ENCODE assay signal across 11 mouse cellular contexts in genomic region chr19:57138045-57138444, GRCm38 (mm10).
DNase-seq lines count a peak whose midpoint lies in the region; ATAC-seq and TF ChIP-seq lines count a peak whose summit lies in the region.
"Had no signal": no experiment of that assay in that cellular context is flagged by ENCODE, and none has a peak within 500 bp of the region (broad histone marks: within the 10 kb centered on the region; RNA-seq: fewer than 3 reads in every experiment).

No protein-coding gene starts in this region.

- no peaks in the 10 kb centered on the region for H3K9me3 ChIP-seq in forebrain, embryonic 14.5 days (replicated peaks; ENCODE audit: control insufficient read depth, low read length)
- H3K9me3 ChIP-seq in forebrain, embryonic 12.5 days = no peaks in the 10 kb centered on the region
- no peaks in the 10 kb centered on the region for H3K9me3 ChIP-seq in ES-E14 (ENCODE audit: control insufficient read depth, insufficient read depth, low read depth, low read length)

- H3K27ac ChIP-seq in forebrain, embryonic 14.5 days (ENCODE audit: low read depth, low read length) = no peak overlapping the region
- H3K27ac ChIP-seq in forebrain, embryonic 12.5 days = no peak overlapping the region
- no peak overlapping the region for H3K27ac ChIP-seq in liver, adult 2 months (replicated peaks; ENCODE audit: insufficient read depth, low read depth, low read length)
- H3K27ac ChIP-seq in ES-E14 (ENCODE audit: insufficient read depth, low read depth, low read length, poor library complexity, severe bottlenecking) = no peak overlapping the region
- 0 out of 2 replicates have a peak overlapping the region, but pooled peaks have one; percentile 12 for H3K27ac ChIP-seq in cortical plate, adult 2 months (ENCODE audit: insufficient read depth, low read length)

- H3K79me2 ChIP-seq in liver, adult 2 months (ENCODE audit: control insufficient read depth, insufficient read depth, low read length) = no peaks in the 10 kb centered on the region

- TF ChIP-seq CTCF in liver, adult 2 months (IDR thresholded peaks at IDR 0.05; ENCODE audit: low read depth, low read length) = no peak
- TF ChIP-seq CTCF in cortical plate, adult 2 months (IDR thresholded peaks at IDR 0.05; ENCODE audit: extremely low read depth, insufficient read depth, low read length) = peak; percentile 10; the same call in 1 of the 2 replicates

- H3K4me3 ChIP-seq in forebrain, embryonic 14.5 days (ENCODE audit: low read depth, low read length) = no peak overlapping the region
- no peak overlapping the region for H3K4me3 ChIP-seq in forebrain, embryonic 12.5 days (replicated peaks)
- no peak overlapping the region for H3K4me3 ChIP-seq in liver, adult 2 months (ENCODE audit: insufficient read depth, low read depth, low read length)
- no peak overlapping the region for H3K4me3 ChIP-seq in ES-E14 (ENCODE audit: insufficient read depth in 1 of 2, low read depth in 1 of 2, low read length in 2 of 2, poor library complexity in 1 of 2, severe bottlenecking in 1 of 2)
- H3K4me3 ChIP-seq in cortical plate, adult 2 months (ENCODE audit: insufficient read depth, low read length) = no peak overlapping the region

- H3K9ac ChIP-seq in forebrain, embryonic 14.5 days (ENCODE audit: low read length) = no peak overlapping the region
- H3K9ac ChIP-seq in forebrain, embryonic 12.5 days = no peak overlapping the region
- no peak overlapping the region for H3K9ac ChIP-seq in liver, adult 2 months (ENCODE audit: low read depth, low read length)
- H3K9ac ChIP-seq in ES-E14 (ENCODE audit: insufficient read depth, low read depth, low read length, poor library complexity, severe bottlenecking) = no peak overlapping the region

- no peaks in the 10 kb centered on the region for H3K36me3 ChIP-seq in forebrain, embryonic 14.5 days (ENCODE audit: control insufficient read depth, insufficient read depth, low read length)
- no peaks in the 10 kb centered on the region for H3K36me3 ChIP-seq in forebrain, embryonic 12.5 days (replicated peaks)
- no peaks in the 10 kb centered on the region for H3K36me3 ChIP-seq in liver, adult 2 months (ENCODE audit: control insufficient read depth, insufficient read depth, low read length)
- no peaks in the 10 kb centered on the region for H3K36me3 ChIP-seq in ES-E14 (ENCODE audit: control insufficient read depth, insufficient read depth, low read length, poor library complexity, severe bottlenecking)

- TF ChIP-seq POLR2A in liver, adult 2 months (IDR thresholded peaks at IDR 0.05; ENCODE audit: extremely low read depth, insufficient read depth, low read length) = no peak
- no peak for TF ChIP-seq POLR2A in cortical plate, adult 2 months (IDR thresholded peaks at IDR 0.05; ENCODE audit: extremely low read depth, insufficient read depth, low read length)

- no peaks in the 10 kb centered on the region for H3K27me3 ChIP-seq in forebrain, embryonic 14.5 days (replicated peaks; ENCODE audit: control insufficient read depth, insufficient read depth, low read length)
- H3K27me3 ChIP-seq in forebrain, embryonic 12.5 days = peaks cover 4% of the 10 kb centered on the region; the same call in 1 of the 2 replicates
- H3K27me3 ChIP-seq in liver, adult 2 months (ENCODE audit: control insufficient read depth, insufficient read depth, low read length) = no peaks in the 10 kb centered on the region

- H3K4me2 ChIP-seq in forebrain, embryonic 14.5 days (ENCODE audit: low read length) = no peak overlapping the region
- H3K4me2 ChIP-seq in forebrain, embryonic 12.5 days = no peak overlapping the region

- peak; percentile 78 for DNase-seq in forebrain, embryonic 14.5 days (ENCODE audit: low spot score)
- peak; percentile 33 for DNase-seq in liver, adult 2 months (ENCODE audit: extremely low read depth, low read depth, low spot score)
- DNase-seq in liver (no peak), ES-E14 (ENCODE audit: low read depth, low spot score) (no peak)
- no peak for DNase-seq in thymus, postnatal 10 days (ENCODE audit: low spot score in 2 of 2)
- DNase-seq in testis, postnatal 10 days (ENCODE audit: low spot score) = no peak
- DNase-seq: adrenal gland, adult 8-10 months; cerebellum, adult 9-10 months; right cerebral cortex, adult 18-20 months had no signal

- in situ Hi-C loops in ES-E14 (cut with MboI; ENCODE audit: low sequenced_read_pairs in 2 of 2, unreplicated experiment in 2 of 2) = no loop called here

- ATAC-seq in forebrain, embryonic 14.5 days = peak; percentile 52; the same call in 1 of the 2 replicates
- ATAC-seq in forebrain, embryonic 12.5 days (ENCODE audit: low FRiP score) = no peak

- peaks cover 8% of the 10 kb centered on the region; the same call in 1 of the 2 replicates for H3K4me1 ChIP-seq in forebrain, embryonic 14.5 days (ENCODE audit: control insufficient read depth, insufficient read depth, low read length)
- H3K4me1 ChIP-seq in forebrain, embryonic 12.5 days = peaks cover 14% of the 10 kb centered on the region
- H3K4me1 ChIP-seq in liver, adult 2 months (ENCODE audit: control insufficient read depth, insufficient read depth, low read length) = no peaks in the 10 kb centered on the region
- peaks cover 0 to 14% of the 10 kb centered on the region in 2 experiments; a peak in 2 of 4 replicates for H3K4me1 ChIP-seq in ES-E14 (ENCODE audit: control insufficient read depth in 2 of 2, insufficient read depth in 2 of 2, low read length in 2 of 2, poor library complexity in 1 of 2)
- H3K4me1 ChIP-seq in cortical plate, adult 2 months (ENCODE audit: control insufficient read depth, insufficient read depth, low read length) = peaks cover 7% of the 10 kb centered on the region

TF ChIP-seq in ES-E14, 5 proteins besides CTCF, POLR2A, EP300 and RAD21:
- peak; percentile 96; the same call in 1 of the 2 replicates for TF ChIP-seq ZNF384 (IDR thresholded peaks at IDR 0.05; ENCODE audit: low read depth, low read length)
- TF ChIP-seq HCFC1 (IDR thresholded peaks at IDR 0.05; ENCODE audit: borderline replicate concordance, insufficient read depth, low read length) = no peak

Comparison
In these comparisons a context has a peak if more than half of its experiments do, and no peak if none do; other contexts are left out.
1. DNase-seq: peak in forebrain, embryonic 14.5 days (single experiment) and liver, adult 2 months (single experiment); none in liver (single experiment), ES-E14 (single experiment), thymus, postnatal 10 days (0 of 2) and testis, postnatal 10 days (single experiment).